Mouse (Mus musculus) liver, postnatal 0 days (tissue): ENCODE data around the gene Map4k1. TPM values are rescaled to one million over a fixed set of nuclear protein-coding genes. Genes with fewer than 3 reads are reported as not detected.

ENCODE experiments used
- ATAC-seq: fragments of 200-750 bp; cut with Nextera tagmentation; 2 replicates; pipeline ENCODE4 v1.8.0; 2017; ENCODE audit warnings: mild to moderate bottlenecking, moderate library complexity
- DNase-seq: peaks from one replicate; pipeline ENCODE4 v3.0.0-alpha.2; 2016
- H3K27ac ChIP-seq: fragments of 300-500 bp; sonication (generic); 2 replicates; pipeline ENCODE4 v1.5.1; 2014; ENCODE audit warnings: antibody characterized with exemption, moderate library complexity, mild to moderate bottlenecking, low read depth
- H3K27me3 ChIP-seq: fragments of 300-500 bp; sonication (generic); 2 replicates; pipeline ENCODE4 v1.6.1; 2014; ENCODE audit warnings: low read length, control low read depth, mixed read lengths; ENCODE audit not compliant: insufficient read depth
- H3K36me3 ChIP-seq: fragments of 300-500 bp; sonication (generic); replicated peaks from 2 replicates; pipeline ENCODE4 v1.6.1; 2014; ENCODE audit warnings: mild to moderate bottlenecking, control low read depth, low read length, moderate library complexity, mixed read lengths; ENCODE audit not compliant: insufficient read depth
- H3K4me1 ChIP-seq: fragments of 300-500 bp; sonication (generic); 2 replicates; pipeline ENCODE4 v1.6.1; 2014; ENCODE audit warnings: antibody characterized with exemption, mild to moderate bottlenecking, control low read depth; ENCODE audit not compliant: insufficient read depth
- H3K4me2 ChIP-seq: fragments of 300-500 bp; sonication (generic); 2 replicates; pipeline ENCODE4 v1.6.1; 2014; ENCODE audit warnings: low read depth, mild to moderate bottlenecking, low read length, moderate library complexity, mixed read lengths
- H3K4me3 ChIP-seq: fragments of 300-500 bp; sonication (generic); 2 replicates; pipeline ENCODE4 v1.5.1; 2014; ENCODE audit warnings: low read depth, low read length
- H3K9ac ChIP-seq: fragments of 300-500 bp; sonication (generic); replicated peaks from 2 replicates; pipeline ENCODE4 v1.6.1; 2014; ENCODE audit warnings: mild to moderate bottlenecking, moderate library complexity
- H3K9me3 ChIP-seq: fragments of 300-500 bp; sonication (generic); 2 replicates; pipeline ENCODE4 v1.6.1; 2016; ENCODE audit warnings: mild to moderate bottlenecking, control low read depth, low read length, mixed read lengths
- CTCF ChIP-seq: sonication (generic); IDR thresholded peaks from 2 replicates; pipeline ENCODE4 v1.5.1; 2016; ENCODE audit warnings: antibody characterized with exemption, low read depth
- EP300 ChIP-seq: IDR thresholded peaks from 2 replicates; pipeline ENCODE4 v1.6.1; 2016; ENCODE audit warnings: antibody characterized with exemption, low read depth, mild to moderate bottlenecking
- WGBS: fragments of 180-500 bp; shearing (Covaris S2); extraction: QIAGEN DNeasy Blood & Tissue Kit; methylation state at CpG from one replicate; pipeline ENCODE4 v1.1.7; 2014; ENCODE audit not compliant: insufficient replicate concordance; 5-methylcytosine and 5-hydroxymethylcytosine counted together
- polyA plus RNA-seq: library from polyadenylated mRNA; unstranded; fragments of >200 nt; fragmentation: Nextera tagmentation; extraction: Ambion mirVana; gene quantifications from 2 replicates; pipeline ENCODE4 v1.2.1, GENCODE M21; 2015

Map4k1 gene
- polyA plus RNA-seq, 1 experiment from 2014 or later: 16.5 TPM

GRCm38 (mm10) chr7:29037261-29037660, 55.4 kb downstream of the Map4k1 start:
- no peak for DNase-seq
- TF ChIP-seq CTCF: peak; percentile 40
- TF ChIP-seq EP300: no peak
- Histone ChIP-seq H3K27me3 (no peaks in the 10 kb centered on the region), H3K9me3 (no peaks in the 10 kb centered on the region), H3K4me3 (no peak overlapping the region), H3K4me2 (no peak overlapping the region), H3K36me3 (no peaks in the 10 kb centered on the region), H3K9ac (no peak overlapping the region), H3K4me1 (peaks cover 10% of the 10 kb centered on the region), H3K27ac (no peak overlapping the region)
- 83% methylated on average over 6 of the region's 6 CpGs for WGBS
- no peak for ATAC-seq

- no peaks in the 10 kb centered on the region for H3K9me3 ChIP-seq
- H3K27me3 ChIP-seq: no peaks in the 10 kb centered on the region
- H3K36me3 ChIP-seq: no peaks in the 10 kb centered on the region
- TF ChIP-seq CTCF (peak; percentile 91), EP300 (no peak)
- no peak overlapping the region for H3K27ac ChIP-seq
- peak overlapping the region; percentile 63; the same call in 1 of the 2 replicates for H3K9ac ChIP-seq
- DNase-seq (peak; percentile 89), ATAC-seq (peak; percentile 72)
- peak overlapping the region; percentile 43 for H3K4me3 ChIP-seq
- H3K4me1 ChIP-seq: peaks cover 13% of the 10 kb centered on the region
- H3K4me2 ChIP-seq: peak overlapping the region; percentile 76
- WGBS: 1% methylated on average over 11 of the region's 11 CpGs
Observed at GRCm38 (mm10) chr7:29039604-29039984, 57.7 kb downstream of the Map4k1 start.

- H3K9me3 ChIP-seq: no peaks in the 10 kb centered on the region
- under 1% methylated on average over 26 of the region's 26 CpGs for WGBS
- peak overlapping the region; percentile 76 for H3K4me2 ChIP-seq
- DNase-seq: peak; percentile 41
- H3K9ac ChIP-seq: peak overlapping the region; percentile 63
- H3K4me3 ChIP-seq: peak overlapping the region; percentile 43
- H3K27ac ChIP-seq: no peak overlapping the region
- TF ChIP-seq CTCF: no peak
- no peak for TF ChIP-seq EP300
- peak; percentile 37 for ATAC-seq
- H3K27me3 ChIP-seq: no peaks in the 10 kb centered on the region
- no peaks in the 10 kb centered on the region for H3K36me3 ChIP-seq
- peaks cover 13% of the 10 kb centered on the region for H3K4me1 ChIP-seq
Observed at GRCm38 (mm10) chr7:29039985-29040661, 58.3 kb downstream of the Map4k1 start.

GRCm38 (mm10) chr7:29041194-29041593, 59.3 kb downstream of the Map4k1 start:
- H3K4me1 ChIP-seq: peaks cover 13% of the 10 kb centered on the region
- 82% methylated on average over 5 of the region's 5 CpGs for WGBS
- no peak overlapping the region for H3K9ac ChIP-seq
- no peaks in the 10 kb centered on the region for H3K9me3 ChIP-seq
- no peak overlapping the region for H3K4me2 ChIP-seq
- H3K4me3 ChIP-seq: no peak overlapping the region
- DNase-seq (no peak), ATAC-seq (no peak)
- H3K27ac ChIP-seq: no peak overlapping the region
- no peaks in the 10 kb centered on the region for H3K27me3 ChIP-seq
- H3K36me3 ChIP-seq: no peaks in the 10 kb centered on the region
- TF ChIP-seq CTCF (peak; percentile 37; the same call in 1 of the 2 replicates), EP300 (no peak)

GRCm38 (mm10) chr7:29043016-29043673, 61.3 kb downstream of the Map4k1 start:
- WGBS: 77% methylated on average over 19 of the region's 19 CpGs
- DNase-seq: no peak
- H3K9me3 ChIP-seq: peaks cover under 1% of the 10 kb centered on the region; the same call in 1 of the 2 replicates
- H3K4me2 ChIP-seq: peak overlapping the region; percentile 32; the same call in 1 of the 2 replicates
- no peaks in the 10 kb centered on the region for H3K36me3 ChIP-seq
- no peaks in the 10 kb centered on the region for H3K27me3 ChIP-seq
- peaks cover 13% of the 10 kb centered on the region for H3K4me1 ChIP-seq
- ATAC-seq: peak; percentile 15; the same call in 1 of the 2 replicates
- TF ChIP-seq EP300 (no peak), CTCF (0 out of 2 replicates have a peak, but pooled peaks have one; percentile 1)
- H3K27ac ChIP-seq: 0 out of 2 replicates have a peak overlapping the region, but pooled peaks have one; percentile 48
- no peak overlapping the region for H3K4me3 ChIP-seq
- no peak overlapping the region for H3K9ac ChIP-seq

GRCm38 (mm10) chr7:29043674-29044057, 61.8 kb downstream of the Map4k1 start:
- Histone ChIP-seq H3K27ac (peak overlapping the region; percentile 30; the same call in 1 of the 2 replicates), H3K36me3 (no peaks in the 10 kb centered on the region), H3K4me1 (peaks cover 13% of the 10 kb centered on the region), H3K4me2 (peak overlapping the region; percentile 32; the same call in 1 of the 2 replicates), H3K9me3 (peaks cover 3% of the 10 kb centered on the region; the same call in 1 of the 2 replicates), H3K27me3 (no peaks in the 10 kb centered on the region), H3K4me3 (no peak overlapping the region), H3K9ac (no peak overlapping the region)
- ATAC-seq (0 out of 2 replicates have a peak, but pooled peaks have one; percentile 10), DNase-seq (no peak)
- TF ChIP-seq EP300 (no peak), CTCF (no peak)
- WGBS: 49% methylated on average over 11 of the region's 11 CpGs
